Mouse (Mus musculus): ENCODE measurements around the gene Rpl13.

Rpl13 gene

GRCm38 (mm10) chr8:123146390-123146789 lies 44.2 kb downstream of the Rpl13 start:
- no peak for DNase-seq (ENCODE audit: low read depth in 1 of 2, low spot score in 2 of 2)

GRCm38 (mm10) chr8:123150737-123151171 lies 48.6 kb downstream of the Rpl13 start:
- DNase-seq (ENCODE audit: low read depth in 1 of 2, low spot score in 2 of 2) = no peak
